Mouse (Mus musculus) Muller cell, postnatal 12 days (primary cell): ENCODE results near the gene Fam102a.

Experiments used
- DNase-seq: peaks from one replicate; pipeline ENCODE4 v3.0.0-alpha.2; 2015; ENCODE audit errors: inconsistent ontology term

Fam102a gene

GRCm38 (mm10) chr2:32608141-32608777 is 73.1 kb downstream of the Fam102a start:
- peak; percentile 89 for DNase-seq

DNA sequence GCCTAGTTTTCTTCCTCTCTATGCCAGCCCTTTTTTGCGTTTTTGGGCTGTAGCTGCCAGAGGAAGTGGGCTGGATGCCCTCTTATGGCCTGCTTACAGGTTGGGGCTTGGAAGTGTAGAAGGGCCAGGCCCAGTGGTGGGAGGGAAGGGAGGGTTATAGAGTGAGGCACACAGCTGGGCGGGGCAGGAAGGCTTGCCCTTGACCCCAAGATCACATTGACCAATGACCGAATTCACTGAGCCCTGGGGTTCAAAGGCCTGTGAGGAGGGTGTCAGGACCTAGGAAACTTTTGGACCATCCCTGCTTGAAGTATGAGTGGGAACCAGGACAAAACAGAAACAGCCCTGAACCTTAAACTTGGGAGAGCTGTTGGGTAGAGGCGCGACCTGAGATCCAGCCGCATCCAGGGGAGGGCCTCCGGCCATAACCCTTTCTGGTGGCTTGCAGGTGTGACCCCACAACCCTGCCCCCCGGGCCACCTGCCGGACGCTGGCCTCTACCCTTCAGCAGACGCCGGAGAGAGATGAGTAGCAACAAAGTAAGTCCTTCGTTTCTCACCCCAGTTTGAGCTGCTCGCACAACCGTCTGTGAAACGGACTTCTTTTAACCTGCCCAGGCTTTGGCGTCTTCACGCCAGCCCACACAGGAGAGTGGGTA is 73.8 kb downstream of the Fam102a start:
- no peak for DNase-seq

GRCm38 (mm10) chr2:32610610-32611229 is 75.6 kb downstream of the Fam102a start:
- peak; percentile 60 for DNase-seq

DNA sequence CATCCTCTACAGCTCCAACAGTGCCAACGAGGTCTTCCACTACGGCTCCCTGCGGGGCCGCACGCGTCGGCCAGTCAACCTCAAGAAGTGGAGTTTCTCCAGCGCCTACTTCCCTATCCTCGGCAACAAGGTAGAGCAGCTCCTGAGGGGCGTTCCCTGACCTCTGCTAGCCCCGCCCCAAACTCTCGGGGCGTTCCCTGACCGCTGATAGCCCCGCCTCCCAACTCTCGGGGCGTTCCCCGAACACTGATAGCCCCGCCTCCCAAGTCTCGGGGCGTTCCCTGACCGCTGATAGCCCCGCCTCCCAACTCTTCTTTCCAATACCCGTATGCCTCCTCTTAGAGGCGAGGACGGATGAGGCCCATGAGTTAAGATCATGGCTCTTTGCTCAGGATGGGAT is 77.1 kb downstream of the Fam102a start:
- no peak for DNase-seq

DNA sequence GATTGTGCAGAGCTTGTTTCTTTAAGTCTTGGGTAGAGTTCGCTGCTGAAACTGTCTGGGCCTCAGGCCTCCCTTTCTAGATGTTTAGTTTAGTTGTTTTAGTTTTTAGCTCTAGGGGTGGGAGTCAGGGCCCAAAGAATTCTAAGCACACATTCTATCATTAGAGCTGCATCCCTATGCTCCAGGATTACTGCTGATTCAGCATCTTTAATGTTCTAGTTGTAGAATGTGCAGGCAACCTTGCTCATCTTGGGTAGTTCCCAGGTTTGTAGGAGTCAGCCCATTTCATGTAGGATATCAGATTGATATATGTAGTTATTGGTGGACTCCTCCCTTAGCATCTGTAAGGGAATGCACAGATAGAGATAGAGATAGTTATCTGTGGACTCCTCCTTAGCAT is 82.0 kb downstream of the Fam102a start:
- DNase-seq: no peak

DNA sequence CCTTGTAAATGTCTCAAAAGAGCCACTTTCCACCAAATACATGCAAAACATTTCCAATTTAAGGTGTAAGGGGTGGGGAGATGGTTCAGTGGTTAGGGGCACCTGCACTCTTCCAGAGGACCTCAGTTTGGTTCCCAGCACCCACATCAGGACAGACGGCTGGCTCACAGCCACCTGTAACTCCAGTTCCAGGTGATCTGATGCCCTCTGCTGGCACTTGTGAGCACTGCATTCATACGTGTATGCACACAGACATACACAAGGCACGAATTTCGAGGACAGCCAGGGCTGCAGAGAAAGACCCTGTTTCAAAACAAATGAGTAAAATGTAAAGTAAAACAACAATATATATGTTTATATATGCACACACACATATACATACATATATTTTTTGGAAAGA is 82.5 kb downstream of the Fam102a start:
- no peak for DNase-seq

- DNase-seq: peak; percentile 42
These were observed 82.9 kb downstream of the Fam102a start for GRCm38 (mm10) chr2:32618051-32618450.
